Mouse (Mus musculus): ENCODE data around the gene Ube4a. TPM values are rescaled to one million over a fixed set of nuclear protein-coding genes. Genes with fewer than 3 reads are reported as not detected.

The Ube4a gene
- polyA plus RNA-seq, 1 experiment from 2014 or later = 38.2 TPM

- H3K36me3 ChIP-seq (ENCODE audit: control insufficient read depth, insufficient read depth, low read length) = peaks cover 7% of the 10 kb centered on the region; the same call in 1 of the 2 replicates
- no peak overlapping the region for H3K9ac ChIP-seq (ENCODE audit: low read length)
- no peak for DNase-seq (ENCODE audit: low spot score)
- H3K27ac ChIP-seq (ENCODE audit: low read depth, low read length) = no peak overlapping the region
- no peaks in the 10 kb centered on the region for H3K4me1 ChIP-seq (ENCODE audit: control insufficient read depth, insufficient read depth, low read length)
- WGBS = 91% methylated on average over 4 of the region's 4 CpGs
- H3K9me3 ChIP-seq (ENCODE audit: control insufficient read depth, low read length) = no peaks in the 10 kb centered on the region
- no peaks in the 10 kb centered on the region for H3K27me3 ChIP-seq (ENCODE audit: control insufficient read depth, insufficient read depth, low read length)
- H3K4me3 ChIP-seq (ENCODE audit: low read depth, low read length) = no peak overlapping the region
- no peak for ATAC-seq (ENCODE audit: insufficient read depth, low FRiP score, low TSS enrichment)
- no peak overlapping the region for H3K4me2 ChIP-seq (ENCODE audit: low read depth)
Observed at GRCm38 (mm10) chr9:44941756-44942155, 23.6 kb downstream of the Ube4a start.

GRCm38 (mm10) chr9:44921543-44921942, 43.9 kb downstream of the Ube4a start:
- no peak overlapping the region for H3K27ac ChIP-seq (ENCODE audit: low read depth, low read length)
- H3K4me1 ChIP-seq (ENCODE audit: control insufficient read depth, insufficient read depth, low read length) = 0 out of 2 replicates have a peak, but pooled peaks cover 2% of the 10 kb centered on the region
- H3K27me3 ChIP-seq (ENCODE audit: control insufficient read depth, insufficient read depth, low read length) = no peaks in the 10 kb centered on the region
- ATAC-seq (ENCODE audit: insufficient read depth, low FRiP score, low TSS enrichment) = no peak
- H3K36me3 ChIP-seq (ENCODE audit: control insufficient read depth, insufficient read depth, low read length) = no peaks in the 10 kb centered on the region
- no peak for DNase-seq (ENCODE audit: low spot score)
- whole genome bisulfite sequencing = 72% methylated on average over 2 of the region's 2 CpGs
- peak overlapping the region; percentile 89 for H3K4me2 ChIP-seq (ENCODE audit: low read depth)
- no peaks in the 10 kb centered on the region for H3K9me3 ChIP-seq (ENCODE audit: control insufficient read depth, low read length)
- peak overlapping the region; percentile 92; the same call in 1 of the 2 replicates for H3K9ac ChIP-seq (ENCODE audit: low read length)
- H3K4me3 ChIP-seq (ENCODE audit: low read depth, low read length) = peak overlapping the region; percentile 97

- H3K27ac ChIP-seq (ENCODE audit: low read depth, low read length) = peak overlapping the region; percentile 47; the same call in 1 of the 2 replicates
- 1% methylated on average over 8 of the region's 8 CpGs for WGBS
- DNase-seq (ENCODE audit: low spot score) (no peak), ATAC-seq (ENCODE audit: insufficient read depth, low FRiP score, low TSS enrichment) (peak; percentile 79)
- H3K4me3 ChIP-seq (ENCODE audit: low read depth, low read length) = peak overlapping the region; percentile 97
- peak overlapping the region; percentile 92 for H3K9ac ChIP-seq (ENCODE audit: low read length)
- no peaks in the 10 kb centered on the region for H3K36me3 ChIP-seq (ENCODE audit: control insufficient read depth, insufficient read depth, low read length)
- H3K27me3 ChIP-seq (ENCODE audit: control insufficient read depth, insufficient read depth, low read length) = no peaks in the 10 kb centered on the region
- no peaks in the 10 kb centered on the region for H3K9me3 ChIP-seq (ENCODE audit: control insufficient read depth, low read length)
- peak overlapping the region; percentile 89 for H3K4me2 ChIP-seq (ENCODE audit: low read depth)
- H3K4me1 ChIP-seq (ENCODE audit: control insufficient read depth, insufficient read depth, low read length) = 0 out of 2 replicates have a peak, but pooled peaks cover 2% of the 10 kb centered on the region
Observed at GRCm38 (mm10) chr9:44921123-44921468, 44.3 kb downstream of the Ube4a start.

GRCm38 (mm10) chr9:44920374-44921122, 44.9 kb downstream of the Ube4a start, which contains the start of gene Atp5l:
Gene Atp5l (minus strand): TSS chr9:44920742.
- Histone ChIP-seq H3K27me3 (ENCODE audit: control insufficient read depth, insufficient read depth, low read length) (no peaks in the 10 kb centered on the region), H3K4me2 (ENCODE audit: low read depth) (peak within 1 kb of the TSS; percentile 89), H3K4me3 (ENCODE audit: low read depth, low read length) (peak within 1 kb of the TSS; percentile 97), H3K4me1 (ENCODE audit: control insufficient read depth, insufficient read depth, low read length) (0 out of 2 replicates have a peak, but pooled peaks cover 2% of the 10 kb centered on the region), H3K36me3 (ENCODE audit: control insufficient read depth, insufficient read depth, low read length) (no peaks in the 10 kb centered on the region), H3K9ac (ENCODE audit: low read length) (peak within 1 kb of the TSS; percentile 92), H3K27ac (ENCODE audit: low read depth, low read length) (peak within 1 kb of the TSS; percentile 56; the same call in 1 of the 2 replicates), H3K9me3 (ENCODE audit: control insufficient read depth, low read length) (no peaks in the 10 kb centered on the region)
- WGBS = under 1% methylated on average over 44 of the region's 48 CpGs
- ATAC-seq (ENCODE audit: insufficient read depth, low FRiP score, low TSS enrichment) (peak; percentile 82), DNase-seq (ENCODE audit: low spot score) (peak; percentile 89)

GRCm38 (mm10) chr9:44919606-44920005, 45.8 kb downstream of the Ube4a start:
- Histone ChIP-seq H3K27me3 (ENCODE audit: control insufficient read depth, insufficient read depth, low read length) (no peaks in the 10 kb centered on the region), H3K36me3 (ENCODE audit: control insufficient read depth, insufficient read depth, low read length) (no peaks in the 10 kb centered on the region), H3K4me3 (ENCODE audit: low read depth, low read length) (peak overlapping the region; percentile 97), H3K9ac (ENCODE audit: low read length) (peak overlapping the region; percentile 92), H3K4me1 (ENCODE audit: control insufficient read depth, insufficient read depth, low read length) (0 out of 2 replicates have a peak, but pooled peaks cover 2% of the 10 kb centered on the region), H3K9me3 (ENCODE audit: control insufficient read depth, low read length) (no peaks in the 10 kb centered on the region), H3K27ac (ENCODE audit: low read depth, low read length) (no peak overlapping the region), H3K4me2 (ENCODE audit: low read depth) (peak overlapping the region; percentile 89)
- whole genome bisulfite sequencing = 43% methylated on average over 2 of the region's 2 CpGs
- ATAC-seq (ENCODE audit: insufficient read depth, low FRiP score, low TSS enrichment) (no peak), DNase-seq (ENCODE audit: low spot score) (no peak)

GRCm38 (mm10) chr9:44916196-44916595, 49.2 kb downstream of the Ube4a start:
- no peak overlapping the region for H3K4me3 ChIP-seq (ENCODE audit: low read depth, low read length)

GRCm38 (mm10) chr9:44914706-44915105, 50.7 kb downstream of the Ube4a start:
- no peaks in the 10 kb centered on the region for H3K9me3 ChIP-seq (ENCODE audit: control insufficient read depth, low read length)
- no peak overlapping the region for H3K27ac ChIP-seq (ENCODE audit: low read depth, low read length)
- H3K27me3 ChIP-seq (ENCODE audit: control insufficient read depth, insufficient read depth, low read length) = no peaks in the 10 kb centered on the region
- DNase-seq (ENCODE audit: low spot score) = no peak
- no peak overlapping the region for H3K4me2 ChIP-seq (ENCODE audit: low read depth)
- no peak overlapping the region for H3K9ac ChIP-seq (ENCODE audit: low read length)
- no peak for ATAC-seq (ENCODE audit: insufficient read depth, low FRiP score, low TSS enrichment)
- 60% methylated on average over 4 of the region's 4 CpGs for WGBS
- no peak overlapping the region for H3K4me3 ChIP-seq (ENCODE audit: low read depth, low read length)
- H3K36me3 ChIP-seq (ENCODE audit: control insufficient read depth, insufficient read depth, low read length) = peaks cover 2% of the 10 kb centered on the region; the same call in 1 of the 2 replicates
- 0 out of 2 replicates have a peak, but pooled peaks cover 2% of the 10 kb centered on the region for H3K4me1 ChIP-seq (ENCODE audit: control insufficient read depth, insufficient read depth, low read length)

More at GRCm38 (mm10) chr9:44916196-44916595, 49.2 kb downstream of the Ube4a start:
- Histone ChIP-seq H3K9me3 (ENCODE audit: control insufficient read depth, low read length) (no peaks in the 10 kb centered on the region), H3K4me1 (ENCODE audit: control insufficient read depth, insufficient read depth, low read length) (0 out of 2 replicates have a peak, but pooled peaks cover 2% of the 10 kb centered on the region), H3K27ac (ENCODE audit: low read depth, low read length) (no peak overlapping the region), H3K9ac (ENCODE audit: low read length) (no peak overlapping the region), H3K27me3 (ENCODE audit: control insufficient read depth, insufficient read depth, low read length) (no peaks in the 10 kb centered on the region), H3K36me3 (ENCODE audit: control insufficient read depth, insufficient read depth, low read length) (peaks cover 2% of the 10 kb centered on the region; the same call in 1 of the 2 replicates), H3K4me2 (ENCODE audit: low read depth) (no peak overlapping the region)
- ATAC-seq (ENCODE audit: insufficient read depth, low FRiP score, low TSS enrichment) (no peak), DNase-seq (ENCODE audit: low spot score) (peak; percentile 24)
- 67% methylated on average over 1 of the region's 1 CpGs for WGBS

- no peak overlapping the region for H3K4me3 ChIP-seq (ENCODE audit: low read depth, low read length)
- H3K4me1 ChIP-seq (ENCODE audit: control insufficient read depth, insufficient read depth, low read length) = no peaks in the 10 kb centered on the region
- 89% methylated on average over 4 of the region's 4 CpGs for WGBS
- H3K4me2 ChIP-seq (ENCODE audit: low read depth) = no peak overlapping the region
- no peaks in the 10 kb centered on the region for H3K27me3 ChIP-seq (ENCODE audit: control insufficient read depth, insufficient read depth, low read length)
- DNase-seq (ENCODE audit: low spot score) (no peak), ATAC-seq (ENCODE audit: insufficient read depth, low FRiP score, low TSS enrichment) (no peak)
- H3K9ac ChIP-seq (ENCODE audit: low read length) = no peak overlapping the region
- H3K9me3 ChIP-seq (ENCODE audit: control insufficient read depth, low read length) = no peaks in the 10 kb centered on the region
- no peak overlapping the region for H3K27ac ChIP-seq (ENCODE audit: low read depth, low read length)
- peaks cover 2% of the 10 kb centered on the region; the same call in 1 of the 2 replicates for H3K36me3 ChIP-seq (ENCODE audit: control insufficient read depth, insufficient read depth, low read length)
Observed at GRCm38 (mm10) chr9:44911365-44911764, 54.0 kb downstream of the Ube4a start.

- Histone ChIP-seq H3K27me3 (ENCODE audit: control insufficient read depth, insufficient read depth, low read length) (no peaks in the 10 kb centered on the region), H3K36me3 (ENCODE audit: control insufficient read depth, insufficient read depth, low read length) (no peaks in the 10 kb centered on the region), H3K27ac (ENCODE audit: low read depth, low read length) (no peak overlapping the region), H3K4me1 (ENCODE audit: control insufficient read depth, insufficient read depth, low read length) (no peaks in the 10 kb centered on the region), H3K4me2 (ENCODE audit: low read depth) (no peak overlapping the region), H3K9ac (ENCODE audit: low read length) (no peak overlapping the region), H3K4me3 (ENCODE audit: low read depth, low read length) (no peak overlapping the region), H3K9me3 (ENCODE audit: control insufficient read depth, low read length) (no peaks in the 10 kb centered on the region)
- 84% methylated on average over 4 of the region's 4 CpGs for WGBS
- no peak for ATAC-seq (ENCODE audit: insufficient read depth, low FRiP score, low TSS enrichment)
- no peak for DNase-seq (ENCODE audit: low spot score)
Observed at GRCm38 (mm10) chr9:44905620-44906019, 59.8 kb downstream of the Ube4a start.

Data from neural tube, embryonic 11.5 days (tissue).